ENCODE assay signal across 26 mouse cellular contexts in the genomic region with DNA sequence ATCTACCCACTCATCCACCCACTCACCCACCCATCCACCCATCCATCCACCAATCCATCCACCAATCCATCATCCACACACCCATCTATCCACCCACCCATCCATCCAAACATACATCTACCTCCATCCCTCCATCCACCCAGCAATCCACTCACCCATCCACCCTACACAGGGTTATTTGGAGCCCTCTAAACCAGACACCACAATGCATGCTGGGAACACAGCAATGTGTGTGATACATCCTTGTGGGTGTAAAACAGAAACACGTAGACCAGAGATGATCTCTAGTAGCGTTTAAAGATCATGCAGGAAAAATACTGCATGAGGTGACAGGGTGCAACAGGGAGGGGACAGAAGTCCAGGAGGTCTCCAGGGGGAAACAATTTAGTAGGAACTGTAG. TPM values are rescaled to one million over a fixed set of nuclear protein-coding genes. Genes with fewer than 3 reads are reported as not detected.
"Had no signal": no experiment of that assay in that cellular context is flagged by ENCODE, and none has a peak within 500 bp of the region (broad histone marks: within the 10 kb centered on the region; RNA-seq: fewer than 3 reads in every experiment).

No protein-coding gene starts in this region.

- H3K27ac ChIP-seq: gastrocnemius, adult 2 months; heart, embryonic 10.5 days; hindbrain, embryonic 10.5 days; hindbrain, embryonic 12.5 days; hindbrain, embryonic 14.5 days; kidney, embryonic 15.5 days; kidney, postnatal 0 days; limb, embryonic 13.5 days; limb, embryonic 15.5 days; liver, embryonic 12.5 days had no signal

- ATAC-seq: hindbrain, embryonic 16.5 days; intestine, embryonic 16.5 days; liver, embryonic 12.5 days had no signal

- DNase-seq: gastrocnemius, adult 2 months; gastrocnemius, postnatal 10 days; gastrocnemius, postnatal 25 days; heart, adult 18-20 months; heart, postnatal 10 days; heart, postnatal 4 days; kidney, adult 11 months; kidney, adult 2 months; kidney, adult 9 months; kidney, postnatal 14 days; kidney, postnatal 36 days; layer of hippocampus, postnatal 36 days; left cerebral cortex, postnatal 4 days had no signal

- H3K4me3 ChIP-seq: gastrocnemius, adult 2 months; heart, embryonic 10.5 days; heart, embryonic 12.5 days; hindbrain, embryonic 10.5 days; hindbrain, embryonic 12.5 days; kidney, embryonic 15.5 days; limb, embryonic 13.5 days; limb, embryonic 15.5 days; liver, embryonic 12.5 days had no signal

RNA-seq across cellular contexts. Expression of a gene that starts 55.0 kb away (rescaled TPM):
- total RNA-seq: granulocyte monocyte progenitor cell, adult 5-6 weeks had no signal
